Mouse (Mus musculus): Measurements from ENCODE around the gene Klf16.

- TF ChIP-seq CTCF (IDR thresholded peaks at IDR 0.05; ENCODE audit: extremely low read depth, insufficient read length, insufficient replicate concordance, low read depth, low read length) (no peak), POLR2A (IDR thresholded peaks at IDR 0.05; ENCODE audit: low read depth, low read length) (no peak)
These were observed 37.6 kb downstream of the Klf16 start for GRCm38 (mm10) chr10:80539493-80539892.

Measured in small intestine, adult 2 months (tissue).